Mouse (Mus musculus) limb, embryonic 15.5 days (tissue): ENCODE data around the gene Lgmn. TPM values are rescaled to one million over a fixed set of nuclear protein-coding genes. Genes with fewer than 3 reads are reported as not detected.
A peak's percentile ranks its signal among the peaks of the same experiment; 100 is the strongest.

ENCODE experiments used
- ATAC-seq: fragments of 200-750 bp; cut with Nextera tagmentation; 2 replicates; pipeline ENCODE4 v1.8.0; 2017; ENCODE audit warnings: low read depth, moderate TSS enrichment; ENCODE audit not compliant: insufficient number of reproducible peaks, low FRiP score, low TSS enrichment
- H3K27ac ChIP-seq: fragments of 300-500 bp; sonication (generic); 2 replicates; pipeline ENCODE4 v1.5.1; 2015; ENCODE audit warnings: moderate library complexity, mild to moderate bottlenecking, inconsistent platforms
- H3K27me3 ChIP-seq: fragments of 300-500 bp; sonication (generic); 2 replicates; pipeline ENCODE4 v1.6.1; 2015; ENCODE audit warnings: inconsistent platforms
- H3K36me3 ChIP-seq: fragments of 300-500 bp; sonication (generic); 2 replicates; pipeline ENCODE4 v1.6.1; 2015; ENCODE audit warnings: inconsistent platforms
- H3K4me1 ChIP-seq: fragments of 300-500 bp; sonication (generic); 2 replicates; pipeline ENCODE4 v1.6.1; 2015; ENCODE audit warnings: inconsistent platforms
- H3K4me2 ChIP-seq: fragments of 300-500 bp; sonication (generic); 2 replicates; pipeline ENCODE4 v1.6.1; 2015; ENCODE audit warnings: mild to moderate bottlenecking, inconsistent platforms
- H3K4me3 ChIP-seq: fragments of 300-500 bp; sonication (generic); 2 replicates; pipeline ENCODE4 v1.5.1; 2015; ENCODE audit warnings: mild to moderate bottlenecking, inconsistent platforms
- H3K9ac ChIP-seq: fragments of 300-500 bp; sonication (generic); 2 replicates; pipeline ENCODE4 v1.6.1; 2015; ENCODE audit warnings: inconsistent platforms
- H3K9me3 ChIP-seq: fragments of 300-500 bp; sonication (generic); 2 replicates; pipeline ENCODE4 v1.6.1; 2016; ENCODE audit warnings: inconsistent platforms
- WGBS: fragments of 180-500 bp; shearing (Covaris S2); methylation state at CpG from one replicate; pipeline ENCODE4 v1.1.7; 2015; 5-methylcytosine and 5-hydroxymethylcytosine counted together
- polyA plus RNA-seq: library from polyadenylated mRNA; unstranded; fragments of >200 nt; fragmentation: Nextera tagmentation; extraction: Ambion mirVana; gene quantifications from 2 replicates; pipeline ENCODE4 v1.2.1, GENCODE M21; 2015

The Lgmn gene
- polyA plus RNA-seq, 1 experiment from 2014 or later, result 90.4 TPM

DNA sequence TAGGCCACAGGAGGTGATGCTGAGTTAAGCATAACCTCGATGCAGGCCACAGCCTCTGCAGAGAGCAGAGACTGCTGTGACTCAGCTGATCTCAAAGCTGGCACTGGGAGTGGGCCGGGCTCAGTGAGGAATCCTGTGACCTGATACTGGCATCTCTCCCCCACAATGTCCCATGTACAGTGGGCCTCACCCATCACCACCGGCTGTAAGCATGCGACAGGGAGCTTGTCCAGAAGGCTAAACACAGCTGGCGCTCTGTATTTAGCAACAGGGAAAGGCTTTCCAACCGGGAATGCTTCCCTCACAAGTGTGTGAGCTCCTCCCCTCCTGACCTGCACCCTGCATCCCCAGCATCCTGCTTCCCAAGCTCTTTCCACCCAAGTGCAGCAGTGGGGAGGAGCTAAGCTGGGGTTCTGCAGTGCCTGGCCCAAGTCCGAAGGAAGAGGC lies 23.2 kb downstream of the Lgmn start:
- 36% methylated on average over 7 of the region's 7 CpGs for WGBS
- Histone ChIP-seq H3K4me2 (no peak overlapping the region), H3K27ac (no peak overlapping the region), H3K4me3 (no peak overlapping the region), H3K4me1 (peaks cover 8% of the 10 kb centered on the region; the same call in 1 of the 2 replicates), H3K9ac (no peak overlapping the region), H3K27me3 (no peaks in the 10 kb centered on the region), H3K36me3 (0 out of 2 replicates have a peak, but pooled peaks cover 7% of the 10 kb centered on the region), H3K9me3 (no peaks in the 10 kb centered on the region)
- ATAC-seq, result peak; percentile 57; the same call in 1 of the 2 replicates

GRCm38 (mm10) chr12:102414686-102415085 lies 24.9 kb downstream of the Lgmn start:
- WGBS, result 88% methylated on average over 6 of the region's 6 CpGs
- Histone ChIP-seq H3K27ac (no peak overlapping the region), H3K4me1 (peaks cover 8% of the 10 kb centered on the region; the same call in 1 of the 2 replicates), H3K27me3 (no peaks in the 10 kb centered on the region), H3K4me2 (no peak overlapping the region), H3K9ac (no peak overlapping the region), H3K9me3 (no peaks in the 10 kb centered on the region), H3K4me3 (no peak overlapping the region), H3K36me3 (0 out of 2 replicates have a peak, but pooled peaks cover 7% of the 10 kb centered on the region)
- no peak for ATAC-seq

DNA sequence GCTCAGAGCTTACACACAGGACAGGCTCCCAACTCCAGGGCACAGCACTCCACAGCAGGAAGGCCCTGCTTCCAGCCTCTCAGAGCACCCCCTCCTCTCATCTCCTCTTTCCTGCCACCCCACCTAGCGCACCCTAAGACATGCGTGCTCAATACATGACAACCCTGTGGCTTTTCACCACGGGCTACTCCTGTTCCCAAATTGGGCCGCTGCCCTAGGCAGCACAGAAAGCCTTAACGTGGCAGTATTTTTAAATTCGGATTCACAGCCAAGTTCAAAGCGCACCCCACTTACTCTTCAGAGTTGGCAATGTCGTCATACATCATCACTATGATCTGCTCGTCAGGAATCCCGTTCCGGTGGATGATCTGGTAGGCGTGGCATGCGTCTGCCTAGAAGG lies 26.4 kb downstream of the Lgmn start:
- H3K9me3 ChIP-seq, result no peaks in the 10 kb centered on the region
- H3K9ac ChIP-seq, result no peak overlapping the region
- H3K27ac ChIP-seq, result no peak overlapping the region
- 0 out of 2 replicates have a peak, but pooled peaks cover 7% of the 10 kb centered on the region for H3K36me3 ChIP-seq
- H3K4me3 ChIP-seq, result no peak overlapping the region
- ATAC-seq, result no peak
- H3K27me3 ChIP-seq, result no peaks in the 10 kb centered on the region
- no peak overlapping the region for H3K4me2 ChIP-seq
- 80% methylated on average over 13 of the region's 13 CpGs for WGBS
- peaks cover 8% of the 10 kb centered on the region; the same call in 1 of the 2 replicates for H3K4me1 ChIP-seq

DNA sequence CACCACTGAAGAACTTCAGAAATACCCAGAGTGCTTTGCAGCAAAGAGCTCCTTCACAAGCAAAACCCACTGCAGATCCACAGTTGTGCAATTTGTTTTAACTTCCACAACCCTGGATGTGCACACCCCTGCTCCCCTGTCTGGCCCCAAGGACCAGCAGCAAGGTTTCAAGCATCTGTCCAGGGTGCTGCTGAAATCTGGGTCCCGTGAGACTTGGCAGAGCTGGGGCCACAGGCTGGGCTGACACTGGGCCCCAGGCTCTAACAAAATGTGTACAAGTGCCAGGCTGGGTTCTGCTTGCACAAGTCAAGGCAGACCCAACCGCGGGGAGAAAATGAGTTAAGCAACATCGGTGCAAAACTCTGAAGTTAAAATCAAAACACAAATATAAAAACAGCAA lies 41.0 kb downstream of the Lgmn start:
- H3K4me3 ChIP-seq, result no peak overlapping the region
- no peaks in the 10 kb centered on the region for H3K9me3 ChIP-seq
- no peaks in the 10 kb centered on the region for H3K4me1 ChIP-seq
- no peak overlapping the region for H3K27ac ChIP-seq
- peaks cover 56% of the 10 kb centered on the region for H3K36me3 ChIP-seq
- WGBS, result 81% methylated on average over 4 of the region's 4 CpGs
- H3K9ac ChIP-seq, result no peak overlapping the region
- ATAC-seq, result no peak
- no peaks in the 10 kb centered on the region for H3K27me3 ChIP-seq
- H3K4me2 ChIP-seq, result no peak overlapping the region

GRCm38 (mm10) chr12:102395998-102396991 lies 43.3 kb downstream of the Lgmn start:
- no peak overlapping the region for H3K4me2 ChIP-seq
- no peaks in the 10 kb centered on the region for H3K4me1 ChIP-seq
- 80% methylated on average over 19 of the region's 19 CpGs for WGBS
- H3K27me3 ChIP-seq, result no peaks in the 10 kb centered on the region
- no peak overlapping the region for H3K9ac ChIP-seq
- H3K36me3 ChIP-seq, result peaks cover 51% of the 10 kb centered on the region
- H3K9me3 ChIP-seq, result no peaks in the 10 kb centered on the region
- no peak for ATAC-seq
- no peak overlapping the region for H3K4me3 ChIP-seq
- H3K27ac ChIP-seq, result no peak overlapping the region

DNA sequence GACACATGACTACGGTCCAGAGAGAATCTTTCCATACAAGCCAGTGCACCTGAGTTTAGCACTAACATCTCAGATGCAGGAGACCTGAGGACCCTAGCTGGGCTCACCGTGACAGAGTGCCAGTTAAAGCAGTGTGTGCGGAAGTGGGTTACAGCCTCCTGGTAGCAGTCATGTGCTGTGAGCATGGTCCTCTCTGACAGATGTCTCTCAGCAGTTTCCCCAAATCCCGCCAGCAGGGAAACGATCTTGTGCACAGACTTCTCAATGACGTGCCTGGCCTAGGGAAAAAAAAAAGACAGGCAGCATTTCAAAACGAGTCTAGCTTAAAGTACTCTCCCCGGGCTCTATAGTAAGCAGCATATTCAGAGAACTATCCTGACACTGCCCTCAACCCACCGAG lies 44.1 kb downstream of the Lgmn start:
- Histone ChIP-seq H3K9ac (no peak overlapping the region), H3K27ac (no peak overlapping the region), H3K27me3 (no peaks in the 10 kb centered on the region), H3K4me3 (no peak overlapping the region), H3K36me3 (peaks cover 47% of the 10 kb centered on the region), H3K4me2 (no peak overlapping the region), H3K9me3 (no peaks in the 10 kb centered on the region), H3K4me1 (no peaks in the 10 kb centered on the region)
- no peak for ATAC-seq
- WGBS, result 68% methylated on average over 9 of the region's 9 CpGs

GRCm38 (mm10) chr12:102394496-102394895 lies 45.1 kb downstream of the Lgmn start:
- H3K36me3 ChIP-seq, result peaks cover 48% of the 10 kb centered on the region
- H3K9ac ChIP-seq, result no peak overlapping the region
- H3K4me1 ChIP-seq, result no peaks in the 10 kb centered on the region
- no peak overlapping the region for H3K4me2 ChIP-seq
- no peaks in the 10 kb centered on the region for H3K27me3 ChIP-seq
- no peak for ATAC-seq
- H3K9me3 ChIP-seq, result no peaks in the 10 kb centered on the region
- WGBS, result 93% methylated on average over 7 of the region's 7 CpGs
- no peak overlapping the region for H3K27ac ChIP-seq
- no peak overlapping the region for H3K4me3 ChIP-seq

DNA sequence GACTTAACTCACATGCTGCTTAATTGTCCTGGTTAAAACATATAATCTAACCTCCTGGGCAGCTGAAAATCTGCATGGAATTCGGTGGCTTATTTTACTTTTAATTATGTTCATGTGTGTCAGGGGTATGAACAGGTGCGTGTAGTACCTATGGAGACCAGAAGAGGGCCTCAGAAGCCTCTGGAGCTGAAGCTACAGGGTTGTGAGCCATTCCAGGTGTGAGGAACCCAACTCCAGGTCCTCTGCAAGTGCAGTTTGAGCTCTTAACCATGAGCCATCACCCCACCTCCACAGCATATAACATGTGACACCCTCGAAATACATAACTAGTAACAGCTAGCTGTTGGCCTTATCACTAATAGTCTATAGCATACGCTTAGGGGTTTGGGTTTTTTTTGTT lies 47.6 kb downstream of the Lgmn start:
- Histone ChIP-seq H3K9ac (no peak overlapping the region), H3K4me3 (no peak overlapping the region), H3K4me2 (no peak overlapping the region), H3K4me1 (no peaks in the 10 kb centered on the region), H3K9me3 (no peaks in the 10 kb centered on the region), H3K36me3 (peaks cover 38% of the 10 kb centered on the region), H3K27me3 (no peaks in the 10 kb centered on the region), H3K27ac (no peak overlapping the region)
- ATAC-seq, result no peak
- 62% methylated on average over 4 of the region's 4 CpGs for WGBS

GRCm38 (mm10) chr12:102391109-102391508 lies 48.5 kb downstream of the Lgmn start:
- H3K4me1 ChIP-seq, result no peaks in the 10 kb centered on the region
- H3K9ac ChIP-seq, result no peak overlapping the region
- no peak for ATAC-seq
- H3K4me3 ChIP-seq, result no peak overlapping the region
- no peaks in the 10 kb centered on the region for H3K27me3 ChIP-seq
- H3K27ac ChIP-seq, result no peak overlapping the region
- peaks cover 38% of the 10 kb centered on the region for H3K36me3 ChIP-seq
- no peak overlapping the region for H3K4me2 ChIP-seq
- no peaks in the 10 kb centered on the region for H3K9me3 ChIP-seq
- 82% methylated on average over 2 of the region's 2 CpGs for WGBS

GRCm38 (mm10) chr12:102390042-102390441 lies 49.6 kb downstream of the Lgmn start:
- H3K27ac ChIP-seq, result no peak overlapping the region
- ATAC-seq, result no peak
- H3K9me3 ChIP-seq, result no peaks in the 10 kb centered on the region
- no peak overlapping the region for H3K9ac ChIP-seq
- H3K36me3 ChIP-seq, result peaks cover 33% of the 10 kb centered on the region
- H3K4me1 ChIP-seq, result no peaks in the 10 kb centered on the region
- no peak overlapping the region for H3K4me3 ChIP-seq
- 27% methylated on average over 8 of the region's 8 CpGs for WGBS
- H3K27me3 ChIP-seq, result no peaks in the 10 kb centered on the region
- no peak overlapping the region for H3K4me2 ChIP-seq

- no peaks in the 10 kb centered on the region for H3K4me1 ChIP-seq
- H3K27ac ChIP-seq, result no peak overlapping the region
- no peak for ATAC-seq
- H3K4me3 ChIP-seq, result no peak overlapping the region
- H3K9me3 ChIP-seq, result no peaks in the 10 kb centered on the region
- no peaks in the 10 kb centered on the region for H3K27me3 ChIP-seq
- WGBS, result 52% methylated on average over 16 of the region's 16 CpGs
- no peak overlapping the region for H3K9ac ChIP-seq
- H3K36me3 ChIP-seq, result peaks cover 38% of the 10 kb centered on the region
- H3K4me2 ChIP-seq, result no peak overlapping the region
These were observed 52.2 kb downstream of the Lgmn start for GRCm38 (mm10) chr12:102387219-102387917.

- no peak for ATAC-seq
- Histone ChIP-seq H3K4me3 (no peak overlapping the region), H3K4me1 (no peaks in the 10 kb centered on the region), H3K27ac (no peak overlapping the region), H3K27me3 (no peaks in the 10 kb centered on the region), H3K36me3 (peaks cover 39% of the 10 kb centered on the region), H3K4me2 (no peak overlapping the region), H3K9ac (no peak overlapping the region), H3K9me3 (no peaks in the 10 kb centered on the region)
- 18% methylated on average over 3 of the region's 3 CpGs for WGBS
These were observed 54.8 kb downstream of the Lgmn start for GRCm38 (mm10) chr12:102384819-102385218.
